Mouse (Mus musculus) cerebellum, adult 9-10 months (tissue): ENCODE results near the gene Usp22.

Experiments
- DNase-seq: peaks from one replicate; pipeline ENCODE4 v3.0.0; 2022

The Usp22 gene

GRCm38 (mm10) chr11:61102397-61103339, 72.2 kb downstream of the Usp22 start:
- no peak for DNase-seq
